Mouse (Mus musculus): ENCODE measurements at regions not wholly inside any gene's neighbourhood (a gene's known extent, or its start where the extent isn't known, plus 50 kb on each side); places are given as distances from the start of the nearest gene placed in this dataset.

DNA sequence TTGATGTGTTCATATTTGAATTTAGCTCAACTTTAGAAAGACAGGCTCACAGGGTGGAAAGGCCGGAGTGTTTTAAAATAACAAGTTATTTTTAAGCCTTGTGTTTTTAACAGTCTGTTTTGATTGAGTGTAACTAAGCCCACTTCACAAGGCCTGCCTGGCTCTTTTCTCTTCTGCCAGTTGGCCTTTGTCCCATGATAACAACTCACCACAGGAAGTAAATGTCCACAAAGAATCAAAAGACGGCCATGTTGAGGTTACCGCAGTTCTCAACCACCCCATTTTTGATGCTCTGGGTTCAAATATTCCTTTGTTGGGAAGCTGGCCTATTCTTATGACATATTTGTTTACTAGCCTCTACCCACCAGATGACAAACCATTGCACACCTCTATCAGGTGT, 423.7 kb upstream of the Ercc4 start:
- no peak for TF ChIP-seq POLR2A (IDR thresholded peaks at IDR 0.05; ENCODE audit: low read depth, low read length)
- no peak for TF ChIP-seq CTCF (IDR thresholded peaks at IDR 0.05; ENCODE audit: extremely low read depth, insufficient read depth, insufficient read length, insufficient replicate concordance)
